Mouse (Mus musculus) limb, embryonic 13.5 days (tissue): ENCODE data around the gene Gid8. TPM values are rescaled to one million over a fixed set of nuclear protein-coding genes. Genes with fewer than 3 reads are reported as not detected.

Experiments used
- ATAC-seq: fragments of 200-750 bp; cut with Nextera tagmentation; 2 replicates; pipeline ENCODE4 v1.8.0; 2017; ENCODE audit warnings: low read depth, moderate number of reproducible peaks, moderate TSS enrichment; ENCODE audit not compliant: low FRiP score
- H3K27ac ChIP-seq: fragments of 300-500 bp; sonication (generic); 2 replicates; pipeline ENCODE4 v1.5.1; 2015; ENCODE audit warnings: inconsistent platforms, mild to moderate bottlenecking, moderate library complexity
- H3K27me3 ChIP-seq: fragments of 300-500 bp; sonication (generic); 2 replicates; pipeline ENCODE4 v1.6.1; 2015; ENCODE audit warnings: mild to moderate bottlenecking, inconsistent platforms
- H3K36me3 ChIP-seq: fragments of 300-500 bp; sonication (generic); 2 replicates; pipeline ENCODE4 v1.6.1; 2015; ENCODE audit warnings: inconsistent platforms, mild to moderate bottlenecking, moderate library complexity
- H3K4me1 ChIP-seq: fragments of 300-500 bp; sonication (generic); 2 replicates; pipeline ENCODE4 v1.6.1; 2015; ENCODE audit warnings: inconsistent platforms
- H3K4me2 ChIP-seq: fragments of 300-500 bp; sonication (generic); replicated peaks from 2 replicates; pipeline ENCODE4 v1.6.1; 2015; ENCODE audit warnings: inconsistent platforms, mild to moderate bottlenecking, moderate library complexity
- H3K4me3 ChIP-seq: fragments of 300-500 bp; sonication (generic); 2 replicates; pipeline ENCODE4 v1.5.1; 2015; ENCODE audit warnings: moderate library complexity, mild to moderate bottlenecking, inconsistent platforms
- H3K9ac ChIP-seq: fragments of 300-500 bp; sonication (generic); 2 replicates; pipeline ENCODE4 v1.6.1; 2015; ENCODE audit warnings: mild to moderate bottlenecking, inconsistent platforms
- H3K9me3 ChIP-seq: fragments of 300-500 bp; sonication (generic); 2 replicates; pipeline ENCODE4 v1.6.1; 2016; ENCODE audit warnings: inconsistent platforms
- WGBS: fragments of 180-500 bp; shearing (Covaris S2); methylation state at CpG from one replicate; pipeline ENCODE4 v1.1.7; 2015; 5-methylcytosine and 5-hydroxymethylcytosine counted together
- polyA plus RNA-seq: library from polyadenylated mRNA; unstranded; fragments of >200 nt; fragmentation: Nextera tagmentation; extraction: Ambion mirVana; gene quantifications from 2 replicates; pipeline ENCODE4 v1.2.1, GENCODE M21; 2015

Gene Gid8
- polyA plus RNA-seq, 1 experiment from 2014 or later, result 63.0 TPM

GRCm38 (mm10) chr2:180758513-180759263 lies 48.8 kb downstream of the Gid8 start:
- H3K4me2 ChIP-seq, result no peak overlapping the region
- H3K9me3 ChIP-seq, result no peaks in the 10 kb centered on the region
- no peak overlapping the region for H3K4me3 ChIP-seq
- no peaks in the 10 kb centered on the region for H3K36me3 ChIP-seq
- WGBS, result 55% methylated on average over 15 of the region's 15 CpGs
- H3K27ac ChIP-seq, result no peak overlapping the region
- H3K9ac ChIP-seq, result no peak overlapping the region
- no peaks in the 10 kb centered on the region for H3K4me1 ChIP-seq
- no peak for ATAC-seq
- peaks cover 23% of the 10 kb centered on the region for H3K27me3 ChIP-seq

- no peak overlapping the region for H3K27ac ChIP-seq
- H3K4me2 ChIP-seq, result no peak overlapping the region
- H3K9me3 ChIP-seq, result no peaks in the 10 kb centered on the region
- peaks cover 16% of the 10 kb centered on the region for H3K27me3 ChIP-seq
- ATAC-seq, result no peak
- H3K4me3 ChIP-seq, result no peak overlapping the region
- H3K9ac ChIP-seq, result no peak overlapping the region
- WGBS, result 59% methylated on average over 11 of the region's 11 CpGs
- no peaks in the 10 kb centered on the region for H3K4me1 ChIP-seq
- H3K36me3 ChIP-seq, result no peaks in the 10 kb centered on the region
Measured at GRCm38 (mm10) chr2:180764986-180765385, 55.1 kb downstream of the Gid8 start.

GRCm38 (mm10) chr2:180765713-180766112 lies 55.8 kb downstream of the Gid8 start:
- Histone ChIP-seq H3K9ac (no peak overlapping the region), H3K4me3 (no peak overlapping the region), H3K36me3 (no peaks in the 10 kb centered on the region), H3K9me3 (no peaks in the 10 kb centered on the region), H3K4me1 (no peaks in the 10 kb centered on the region), H3K4me2 (no peak overlapping the region), H3K27me3 (peaks cover 23% of the 10 kb centered on the region), H3K27ac (no peak overlapping the region)
- WGBS, result 77% methylated on average over 7 of the region's 7 CpGs
- ATAC-seq, result no peak

Other genes with a start within 250 kb of the Gid8 start
- 0.29 and 0.36 TPM in 2 replicates for gene Ntsr1, start 210.1 kb upstream of the Gid8 start, polyA plus RNA-seq
- gene Mrgbp, start 128.8 kb upstream of the Gid8 start, polyA plus RNA-seq, result 35.0 and 39.2 TPM in 2 replicates
- gene Ogfr, start 120.9 kb upstream of the Gid8 start, polyA plus RNA-seq, result 85.0 and 88.1 TPM in 2 replicates
- 426 and 449 TPM in 2 replicates for gene Col9a3, start 112.3 kb upstream of the Gid8 start, polyA plus RNA-seq
- gene Tcfl5, start 67.4 kb upstream of the Gid8 start, polyA plus RNA-seq, result 0.55 and 0.59 TPM in 2 replicates
- gene Dido1, start 118 bp upstream of the Gid8 start, polyA plus RNA-seq, result 30.4 and 31.5 TPM in 2 replicates
- 0.62 and 0.98 TPM in 2 replicates for gene Slc17a9, start 15.1 kb downstream of the Gid8 start, polyA plus RNA-seq
- gene Bhlhe23, start 66.8 kb downstream of the Gid8 start, polyA plus RNA-seq, result 0.05 TPM in 1 of 2 replicates, not detected in the other
- 60.6 and 66.8 TPM in 2 replicates for gene Ythdf1, start 210.8 kb downstream of the Gid8 start, polyA plus RNA-seq
- not detected in 2 replicates for gene Birc7, start 218.9 kb downstream of the Gid8 start, polyA plus RNA-seq
- 7.7 and 10.6 TPM in 2 replicates for gene Nkain4, start 244.6 kb downstream of the Gid8 start, polyA plus RNA-seq